Mouse (Mus musculus) embryonic fibroblast, embryonic 13.5 days (primary cell): ENCODE measurements around the gene Ndufv1.

ENCODE experiments used
- CTCF ChIP-seq: IDR thresholded peaks from 2 replicates; pipeline ENCODE4 v1.5.1; 2011; ENCODE audit warnings: mild to moderate bottlenecking, control low read depth, low read length, moderate library complexity, borderline replicate concordance; ENCODE audit not compliant: insufficient read depth
- POLR2A ChIP-seq: IDR thresholded peaks from 2 replicates; pipeline ENCODE4 v1.6.1; 2011; ENCODE audit warnings: low read depth, mild to moderate bottlenecking, control low read depth, low read length, moderate library complexity

- TF ChIP-seq CTCF, result no peak
- TF ChIP-seq POLR2A, result no peak
Observed at GRCm38 (mm10) chr19:4005091-4005490, 7.5 kb downstream of the Ndufv1 start.
